Mouse (Mus musculus): Measurements from ENCODE around the gene Pdgfb. TPM values are rescaled to one million over a fixed set of nuclear protein-coding genes. Genes with fewer than 3 reads are reported as not detected.
A peak's percentile ranks its signal among the peaks of the same experiment; 100 is the strongest.

The Pdgfb gene
- 0.84 and 2.2 TPM in 2 replicates for total RNA-seq (2017)

GRCm38 (mm10) chr15:80014321-80015210, at the start of gene Pdgfb:
Gene Pdgfb (minus strand): TSS chr15:80014977.
- ATAC-seq (replicated peaks in 1 of 2; ENCODE audit: insufficient read depth in 1 of 2, low FRiP score in 2 of 2, low TSS enrichment in 1 of 2, low read depth in 1 of 2, poor library complexity in 2 of 2, severe bottlenecking in 2 of 2), result peak in 1 of 2 experiments; percentile 25; a peak in 1 of 4 replicates

GRCm38 (mm10) chr15:80062821-80063220, 48.0 kb upstream of the Pdgfb start:
- ATAC-seq (replicated peaks in 1 of 2; ENCODE audit: insufficient read depth in 1 of 2, low FRiP score in 2 of 2, low TSS enrichment in 1 of 2, low read depth in 1 of 2, poor library complexity in 2 of 2, severe bottlenecking in 2 of 2), result no peak

DNA sequence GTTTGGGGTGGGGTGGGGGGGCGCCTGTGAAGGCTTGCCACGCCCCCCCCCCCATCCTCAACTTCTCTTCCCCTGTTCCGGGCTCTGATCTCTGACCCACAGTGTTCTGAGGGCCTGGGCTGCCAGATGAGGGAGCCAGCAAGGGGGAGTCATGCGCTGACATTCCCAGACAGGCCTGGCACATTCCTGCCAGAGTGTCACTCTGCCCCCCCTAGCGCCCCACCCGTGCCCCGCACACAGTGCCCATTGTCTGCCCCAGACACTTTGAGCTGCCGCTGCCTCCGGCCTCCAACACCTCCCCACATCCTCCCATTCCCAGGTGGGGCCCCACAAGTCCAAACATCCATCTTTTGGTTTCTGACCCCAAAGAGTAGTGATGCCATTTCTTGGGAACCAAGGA, 47.6 kb upstream of the Pdgfb start:
- no peak for ATAC-seq (replicated peaks in 1 of 2; ENCODE audit: insufficient read depth in 1 of 2, low FRiP score in 2 of 2, low TSS enrichment in 1 of 2, low read depth in 1 of 2, poor library complexity in 2 of 2, severe bottlenecking in 2 of 2)

GRCm38 (mm10) chr15:80061071-80061550, 46.3 kb upstream of the Pdgfb start:
- no peak for ATAC-seq (replicated peaks in 1 of 2; ENCODE audit: insufficient read depth in 1 of 2, low FRiP score in 2 of 2, low TSS enrichment in 1 of 2, low read depth in 1 of 2, poor library complexity in 2 of 2, severe bottlenecking in 2 of 2)

DNA sequence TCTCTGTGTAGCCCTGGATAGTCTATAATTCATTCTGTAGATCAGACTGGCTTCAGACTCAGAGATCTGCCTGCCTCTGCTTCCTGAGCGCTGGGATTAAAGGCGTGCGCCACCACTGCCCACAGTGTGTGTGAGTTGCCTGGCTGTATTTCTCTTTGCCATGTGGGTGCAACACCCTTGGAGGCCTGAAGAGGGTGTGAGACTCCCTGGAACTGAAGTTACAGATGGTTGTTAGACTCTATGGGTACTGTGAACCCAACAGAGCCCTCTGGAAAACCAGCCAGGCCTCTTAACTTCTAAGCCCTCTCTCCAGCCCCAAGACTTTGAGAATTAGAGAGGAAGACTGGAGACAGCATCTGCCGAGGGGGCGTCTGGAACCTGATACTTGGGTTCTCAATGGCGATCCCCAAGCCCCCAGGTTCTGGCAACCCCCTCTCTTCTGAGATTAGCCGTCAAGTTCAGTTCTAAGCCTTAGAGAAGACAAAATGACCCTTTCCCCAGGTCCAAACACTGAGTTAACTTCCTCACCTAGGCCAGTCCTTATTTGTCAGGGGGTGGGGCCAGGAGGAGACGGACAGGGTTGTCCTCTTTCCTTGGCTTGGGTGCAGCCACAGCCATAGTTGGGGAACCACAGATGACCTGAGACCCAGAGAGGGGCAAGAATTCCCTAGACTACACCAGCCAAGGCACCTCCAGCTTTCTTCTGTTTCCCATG, 45.7 kb upstream of the Pdgfb start:
- no peak for ATAC-seq (replicated peaks in 1 of 2; ENCODE audit: insufficient read depth in 1 of 2, low FRiP score in 2 of 2, low TSS enrichment in 1 of 2, low read depth in 1 of 2, poor library complexity in 2 of 2, severe bottlenecking in 2 of 2)

- no peak for ATAC-seq (replicated peaks in 1 of 2; ENCODE audit: insufficient read depth in 1 of 2, low FRiP score in 2 of 2, low TSS enrichment in 1 of 2, low read depth in 1 of 2, poor library complexity in 2 of 2, severe bottlenecking in 2 of 2)
These were observed 44.8 kb upstream of the Pdgfb start for GRCm38 (mm10) chr15:80059606-80060005.

DNA sequence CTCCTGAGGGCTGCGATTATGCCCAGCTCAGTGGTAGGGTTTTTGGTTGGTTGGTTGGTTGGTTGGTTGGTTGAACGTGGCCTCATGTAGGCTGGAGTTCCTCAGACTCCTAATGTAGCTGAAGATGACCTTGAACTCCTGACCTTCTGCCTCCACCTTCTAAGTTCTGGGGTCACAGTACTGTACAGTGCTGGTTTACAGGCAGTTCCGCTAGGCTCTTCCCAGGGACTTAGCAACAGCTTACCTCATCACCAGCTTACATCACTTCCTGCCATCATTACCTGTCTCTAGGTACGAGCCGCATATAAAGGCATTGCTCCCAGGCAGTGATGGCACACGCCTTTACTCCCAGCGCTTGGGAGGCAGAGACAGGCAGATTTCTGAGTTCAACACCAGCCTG, 43.4 kb upstream of the Pdgfb start:
- ATAC-seq (replicated peaks in 1 of 2; ENCODE audit: insufficient read depth in 1 of 2, low FRiP score in 2 of 2, low TSS enrichment in 1 of 2, low read depth in 1 of 2, poor library complexity in 2 of 2, severe bottlenecking in 2 of 2), result no peak

DNA sequence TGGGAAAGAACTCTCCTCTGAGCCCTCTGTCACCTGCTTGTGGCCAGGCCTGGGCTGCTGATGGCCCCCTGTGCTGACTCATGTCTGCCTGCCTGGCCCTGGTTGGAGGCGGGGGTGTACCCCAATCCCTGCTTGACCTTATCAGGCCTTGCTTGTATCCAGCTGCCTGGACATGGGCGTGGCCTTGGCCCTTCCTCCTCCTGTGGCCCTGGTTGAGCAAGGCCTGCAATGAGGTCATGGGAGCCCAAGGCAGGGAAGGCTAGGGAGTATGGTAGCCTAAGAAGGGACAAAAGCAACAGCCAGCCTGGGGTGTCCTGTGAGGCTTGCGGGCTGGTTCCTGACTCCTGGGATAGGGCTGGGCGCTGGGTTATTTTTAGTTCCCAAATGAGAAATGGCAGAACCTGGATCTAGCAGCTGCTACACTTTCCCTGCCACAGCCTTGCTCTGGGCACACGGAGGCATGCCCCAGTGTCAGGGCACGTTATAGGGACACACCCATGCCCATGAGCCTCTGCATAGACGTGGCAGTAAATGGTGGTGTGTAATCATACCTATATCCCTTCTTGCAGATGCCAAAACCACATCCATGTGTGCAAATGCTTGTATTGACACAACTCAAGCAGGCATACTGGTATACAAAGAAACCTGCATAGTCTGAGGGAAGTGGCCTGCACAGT, 39.4 kb upstream of the Pdgfb start:
- ATAC-seq (replicated peaks in 1 of 2; ENCODE audit: insufficient read depth in 1 of 2, low FRiP score in 2 of 2, low TSS enrichment in 1 of 2, low read depth in 1 of 2, poor library complexity in 2 of 2, severe bottlenecking in 2 of 2), result no peak

- no peak for ATAC-seq (replicated peaks in 1 of 2; ENCODE audit: insufficient read depth in 1 of 2, low FRiP score in 2 of 2, low TSS enrichment in 1 of 2, low read depth in 1 of 2, poor library complexity in 2 of 2, severe bottlenecking in 2 of 2)
These were observed 38.7 kb upstream of the Pdgfb start for GRCm38 (mm10) chr15:80053381-80054033.

DNA sequence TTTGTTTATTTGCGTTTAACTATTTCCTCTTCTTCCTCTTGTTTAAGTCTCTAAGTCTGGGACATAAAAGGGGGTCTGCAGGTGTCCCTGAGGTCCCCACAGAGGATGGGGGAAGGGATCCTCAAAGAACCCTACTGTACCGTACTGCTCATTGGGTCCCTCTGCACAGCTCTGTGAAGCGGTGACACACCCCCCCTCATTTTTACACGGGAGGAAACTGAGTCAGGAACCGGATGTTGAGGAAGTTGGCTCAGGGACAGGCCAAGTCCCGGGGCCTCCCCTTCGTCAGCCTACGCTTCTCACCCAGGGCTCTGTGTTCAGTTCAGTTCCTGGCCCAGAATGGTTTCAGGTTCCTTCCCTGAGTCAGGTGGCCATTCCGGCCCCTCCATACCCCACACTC, 37.0 kb upstream of the Pdgfb start:
- no peak for ATAC-seq (replicated peaks in 1 of 2; ENCODE audit: insufficient read depth in 1 of 2, low FRiP score in 2 of 2, low TSS enrichment in 1 of 2, low read depth in 1 of 2, poor library complexity in 2 of 2, severe bottlenecking in 2 of 2)

- no peak for ATAC-seq (replicated peaks in 1 of 2; ENCODE audit: insufficient read depth in 1 of 2, low FRiP score in 2 of 2, low TSS enrichment in 1 of 2, low read depth in 1 of 2, poor library complexity in 2 of 2, severe bottlenecking in 2 of 2)
These were observed 36.5 kb upstream of the Pdgfb start for GRCm38 (mm10) chr15:80051092-80051761.

GRCm38 (mm10) chr15:80050093-80050492, 35.3 kb upstream of the Pdgfb start:
- no peak for ATAC-seq (replicated peaks in 1 of 2; ENCODE audit: insufficient read depth in 1 of 2, low FRiP score in 2 of 2, low TSS enrichment in 1 of 2, low read depth in 1 of 2, poor library complexity in 2 of 2, severe bottlenecking in 2 of 2)

GRCm38 (mm10) chr15:80047973-80048372, 33.2 kb upstream of the Pdgfb start:
- no peak for ATAC-seq (replicated peaks in 1 of 2; ENCODE audit: insufficient read depth in 1 of 2, low FRiP score in 2 of 2, low TSS enrichment in 1 of 2, low read depth in 1 of 2, poor library complexity in 2 of 2, severe bottlenecking in 2 of 2)

DNA sequence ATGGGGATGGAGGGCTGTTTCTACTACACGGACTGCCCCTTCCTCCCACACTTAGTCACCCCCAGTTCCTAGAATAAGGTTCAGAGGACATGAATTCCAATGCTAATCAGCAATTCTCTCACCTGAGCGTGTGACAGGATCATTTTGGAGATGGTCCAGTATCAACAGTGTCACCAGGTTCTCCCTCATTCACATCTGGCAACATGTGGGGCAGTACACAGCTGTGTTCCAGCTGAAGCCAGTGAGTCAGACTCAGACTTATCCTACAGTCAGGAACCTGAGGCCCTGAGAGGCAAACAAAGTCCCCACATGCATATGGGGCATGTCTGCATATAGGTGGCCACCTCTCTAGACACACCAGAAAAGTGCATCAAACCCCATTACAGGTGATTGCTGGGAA, 32.5 kb upstream of the Pdgfb start:
- ATAC-seq (replicated peaks in 1 of 2; ENCODE audit: insufficient read depth in 1 of 2, low FRiP score in 2 of 2, low TSS enrichment in 1 of 2, low read depth in 1 of 2, poor library complexity in 2 of 2, severe bottlenecking in 2 of 2), result no peak

DNA sequence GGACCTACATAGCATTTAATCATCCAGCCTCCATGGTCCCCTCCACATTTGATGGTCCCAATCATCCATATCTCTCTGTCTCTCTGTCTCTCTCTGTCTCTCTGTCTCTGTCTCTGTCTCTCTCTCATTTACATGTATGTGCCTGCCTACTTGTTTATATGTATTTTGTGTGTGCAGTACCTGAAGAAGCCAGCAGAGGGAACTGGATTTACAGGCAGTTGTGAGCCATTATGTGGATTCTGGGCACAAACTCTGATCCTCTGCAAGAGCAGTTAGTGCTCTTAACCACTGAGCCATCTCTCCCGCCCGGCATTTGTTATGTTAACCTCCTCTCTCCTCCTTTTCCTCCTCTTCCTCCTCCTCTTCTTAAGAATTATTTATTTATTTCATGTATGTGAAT, 31.0 kb upstream of the Pdgfb start:
- no peak for ATAC-seq (replicated peaks in 1 of 2; ENCODE audit: insufficient read depth in 1 of 2, low FRiP score in 2 of 2, low TSS enrichment in 1 of 2, low read depth in 1 of 2, poor library complexity in 2 of 2, severe bottlenecking in 2 of 2)

DNA sequence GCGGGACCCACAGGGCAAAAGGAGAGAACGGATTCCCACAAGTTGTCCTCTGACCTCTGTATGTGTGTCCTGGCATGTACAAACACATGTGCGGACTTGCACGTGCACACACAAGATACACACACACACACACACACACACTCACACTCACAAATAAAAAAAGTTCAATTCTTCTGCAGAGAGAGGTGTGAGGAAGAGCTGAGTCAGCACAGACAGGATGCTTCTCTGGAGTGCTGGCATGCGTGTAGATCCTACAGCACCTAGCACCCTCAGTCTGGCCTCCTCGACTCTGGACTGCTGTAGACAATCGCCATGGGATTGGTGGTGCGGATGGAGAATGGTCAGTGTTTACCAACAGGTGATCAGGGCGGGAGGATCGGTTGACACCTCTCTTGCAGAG, 29.5 kb upstream of the Pdgfb start:
- ATAC-seq (replicated peaks in 1 of 2; ENCODE audit: insufficient read depth in 1 of 2, low FRiP score in 2 of 2, low TSS enrichment in 1 of 2, low read depth in 1 of 2, poor library complexity in 2 of 2, severe bottlenecking in 2 of 2), result no peak

- peak; percentile 39 to 53; a peak in 3 of 4 replicates for ATAC-seq (replicated peaks in 1 of 2; ENCODE audit: insufficient read depth in 1 of 2, low FRiP score in 2 of 2, low TSS enrichment in 1 of 2, low read depth in 1 of 2, poor library complexity in 2 of 2, severe bottlenecking in 2 of 2)
These were observed 27.4 kb upstream of the Pdgfb start for GRCm38 (mm10) chr15:80042152-80042551.

Data from hematopoietic stem cell, adult 5-6 weeks (primary cell).